Mouse (Mus musculus) bone marrow macrophage, adult 2 months (primary cell): ENCODE data around the gene Asic4.

Experiments used
- CTCF ChIP-seq: IDR thresholded peaks from 2 replicates; pipeline ENCODE4 v1.5.1; 2012; ENCODE audit warnings: low read depth, mild to moderate bottlenecking, low read length, moderate library complexity
- POLR2A ChIP-seq: IDR thresholded peaks from 2 replicates; pipeline ENCODE4 v1.6.1; 2012; ENCODE audit warnings: mild to moderate bottlenecking, low read depth, low read length, borderline replicate concordance

- TF ChIP-seq POLR2A (no peak), CTCF (no peak)
Observed at GRCm38 (mm10) chr1:75509586-75509985, 59.4 kb downstream of the Asic4 start.
